Mouse (Mus musculus): ENCODE data around the gene Pfkfb4.

GRCm38 (mm10) chr9:109000726-109001125 lies 9.1 kb downstream of the Pfkfb4 start:
- TF ChIP-seq POLR2AphosphoS2 (IDR thresholded peaks at IDR 0.05; ENCODE audit: insufficient read length, low read depth) (no peak), POLR2A (IDR thresholded peaks at IDR 0.05; ENCODE audit: insufficient read length, low read depth) (no peak), CEBPB (IDR thresholded peaks at IDR 0.05; ENCODE audit: insufficient read depth, poor library complexity, severe bottlenecking) (no peak), MAX (IDR thresholded peaks at IDR 0.05; ENCODE audit: low read depth) (no peak), USF1 (IDR thresholded peaks at IDR 0.05; ENCODE audit: low read depth) (no peak), E2F4 (IDR thresholded peaks at IDR 0.05; ENCODE audit: insufficient read depth) (no peak), MYOD1 (IDR thresholded peaks at IDR 0.05; ENCODE audit: control insufficient read depth in 1 of 3, insufficient read length in 2 of 3, low read depth in 2 of 3) (no peak), REST (IDR thresholded peaks at IDR 0.05; ENCODE audit: insufficient read depth, insufficient read length) (no peak), SRF (IDR thresholded peaks at IDR 0.05; ENCODE audit: control insufficient read depth, insufficient read length, low read depth) (no peak), TCF3 (IDR thresholded peaks at IDR 0.05; ENCODE audit: insufficient read length, low read depth) (no peak), MYOG (IDR thresholded peaks at IDR 0.05; ENCODE audit: control insufficient read depth in 1 of 3, insufficient read depth in 1 of 3, insufficient read length in 2 of 3, low read depth in 2 of 3) (no peak)
